Mouse (Mus musculus) liver, embryonic 11.5 days (tissue): ENCODE measurements around the gene Hfe2. TPM values are rescaled to one million over a fixed set of nuclear protein-coding genes. Genes with fewer than 3 reads are reported as not detected.

ENCODE experiments used
- ATAC-seq: fragments of 200-750 bp; cut with Nextera tagmentation; replicated peaks from 2 replicates; pipeline ENCODE4 v1.8.0; 2017; ENCODE audit warnings: moderate number of reproducible peaks, mild to moderate bottlenecking, moderate TSS enrichment, moderate library complexity; ENCODE audit not compliant: low FRiP score
- DNase-seq: peaks from one replicate; pipeline ENCODE4 v3.0.0-alpha.2; 2017; ENCODE audit warnings: low spot score
- H3K27ac ChIP-seq: fragments of 300-500 bp; sonication (generic); 2 replicates; pipeline ENCODE4 v1.5.1; 2014; ENCODE audit warnings: mild to moderate bottlenecking, low read depth, low read length, control low read depth
- H3K27me3 ChIP-seq: fragments of 300-500 bp; sonication (generic); replicated peaks from 2 replicates; pipeline ENCODE4 v1.6.1; 2014; ENCODE audit warnings: low read length, mixed read lengths; ENCODE audit not compliant: control insufficient read depth, insufficient read depth
- H3K36me3 ChIP-seq: fragments of 300-500 bp; sonication (generic); 2 replicates; pipeline ENCODE4 v1.6.1; 2014; ENCODE audit warnings: mild to moderate bottlenecking, low read length, moderate library complexity, mixed read lengths; ENCODE audit not compliant: control insufficient read depth, insufficient read depth
- H3K4me1 ChIP-seq: fragments of 300-500 bp; sonication (generic); replicated peaks from 2 replicates; pipeline ENCODE4 v1.6.1; 2014; ENCODE audit warnings: low read length, mixed read lengths; ENCODE audit not compliant: control insufficient read depth, insufficient read depth
- H3K4me2 ChIP-seq: fragments of 300-500 bp; sonication (generic); 2 replicates; pipeline ENCODE4 v1.6.1; 2014; ENCODE audit warnings: mild to moderate bottlenecking, control low read depth, moderate library complexity
- H3K4me3 ChIP-seq: fragments of 300-500 bp; sonication (generic); 2 replicates; pipeline ENCODE4 v1.5.1; 2014; ENCODE audit warnings: low read depth, low read length, control low read depth
- H3K9ac ChIP-seq: fragments of 300-500 bp; sonication (generic); 2 replicates; pipeline ENCODE4 v1.6.1; 2014; ENCODE audit warnings: low read depth, low read length, control low read depth
- H3K9me3 ChIP-seq: fragments of 300-500 bp; sonication (generic); 2 replicates; pipeline ENCODE4 v1.6.1; 2016; ENCODE audit warnings: low read length, inconsistent platforms, mixed read lengths; ENCODE audit not compliant: control insufficient read depth
- WGBS: fragments of 180-500 bp; shearing (Covaris S2); extraction: QIAGEN DNeasy Blood & Tissue Kit; methylation state at CpG from one replicate; pipeline ENCODE4 v1.1.7; 2014; 5-methylcytosine and 5-hydroxymethylcytosine counted together
- polyA plus RNA-seq: library from polyadenylated mRNA; unstranded; fragments of >200 nt; fragmentation: Nextera tagmentation; extraction: Ambion mirVana; gene quantifications from 2 replicates; pipeline ENCODE4 v1.2.1, GENCODE M21; 2014

Gene Hfe2
- polyA plus RNA-seq, 1 experiment from 2014 or later = 0.32 TPM

- Histone ChIP-seq H3K4me3 (peak overlapping the region; percentile 82), H3K9ac (peak overlapping the region; percentile 95), H3K9me3 (no peaks in the 10 kb centered on the region), H3K27me3 (no peaks in the 10 kb centered on the region), H3K4me1 (peaks cover 24% of the 10 kb centered on the region), H3K4me2 (peak overlapping the region; percentile 82), H3K36me3 (peaks cover 17% of the 10 kb centered on the region), H3K27ac (no peak overlapping the region; the same call in 1 of the 2 replicates)
- ATAC-seq (no peak), DNase-seq (no peak)
- 71% methylated on average over 15 of the region's 15 CpGs for WGBS
Measured at GRCm38 (mm10) chr3:96555999-96556614, 31.1 kb downstream of the Hfe2 start.

- peak; percentile 56 for DNase-seq
- ATAC-seq = no peak
- no peaks in the 10 kb centered on the region for H3K27me3 ChIP-seq
- H3K4me1 ChIP-seq = peaks cover 24% of the 10 kb centered on the region
- H3K9me3 ChIP-seq = no peaks in the 10 kb centered on the region
- H3K4me3 ChIP-seq = peak overlapping the region; percentile 82
- H3K36me3 ChIP-seq = peaks cover 20% of the 10 kb centered on the region
- 5% methylated on average over 22 of the region's 22 CpGs for WGBS
- H3K4me2 ChIP-seq = peak overlapping the region; percentile 82
- H3K9ac ChIP-seq = peak overlapping the region; percentile 95
- H3K27ac ChIP-seq = peak overlapping the region; percentile 84
Measured at GRCm38 (mm10) chr3:96556651-96557635, 32.0 kb downstream of the Hfe2 start.

GRCm38 (mm10) chr3:96557694-96558093, 32.7 kb downstream of the Hfe2 start, which contains the start of gene Txnip:
Txnip (plus strand) TSS chr3:96557957.
- peak within 1 kb of the TSS; percentile 95 for H3K9ac ChIP-seq
- H3K27ac ChIP-seq = peak within 1 kb of the TSS; percentile 84
- 1% methylated on average over 26 of the region's 26 CpGs for WGBS
- H3K4me2 ChIP-seq = peak within 1 kb of the TSS; percentile 82
- H3K36me3 ChIP-seq = peaks cover 20% of the 10 kb centered on the region
- H3K4me3 ChIP-seq = peak within 1 kb of the TSS; percentile 82
- H3K9me3 ChIP-seq = no peaks in the 10 kb centered on the region
- peaks cover 24% of the 10 kb centered on the region for H3K4me1 ChIP-seq
- DNase-seq (peak; percentile 99), ATAC-seq (peak; percentile 99)
- no peaks in the 10 kb centered on the region for H3K27me3 ChIP-seq

- H3K4me2 ChIP-seq = peak overlapping the region; percentile 82
- DNase-seq (no peak), ATAC-seq (no peak)
- H3K9me3 ChIP-seq = no peaks in the 10 kb centered on the region
- peak overlapping the region; percentile 73 for H3K27ac ChIP-seq
- H3K36me3 ChIP-seq = peaks cover 20% of the 10 kb centered on the region
- no peaks in the 10 kb centered on the region for H3K27me3 ChIP-seq
- peaks cover 24% of the 10 kb centered on the region for H3K4me1 ChIP-seq
- under 1% methylated on average over 17 of the region's 17 CpGs for WGBS
- H3K4me3 ChIP-seq = peak overlapping the region; percentile 82
- peak overlapping the region; percentile 95 for H3K9ac ChIP-seq
Measured at GRCm38 (mm10) chr3:96558159-96558558, 33.2 kb downstream of the Hfe2 start.

- DNase-seq (no peak), ATAC-seq (no peak)
- 25% methylated on average over 10 of the region's 10 CpGs for WGBS
- Histone ChIP-seq H3K9me3 (no peaks in the 10 kb centered on the region), H3K4me2 (peak overlapping the region; percentile 82), H3K4me1 (peaks cover 24% of the 10 kb centered on the region), H3K9ac (peak overlapping the region; percentile 95), H3K27ac (peak overlapping the region; percentile 73), H3K4me3 (peak overlapping the region; percentile 82), H3K27me3 (no peaks in the 10 kb centered on the region), H3K36me3 (peaks cover 20% of the 10 kb centered on the region)
Measured at GRCm38 (mm10) chr3:96558668-96559196, 33.8 kb downstream of the Hfe2 start.

- ATAC-seq (no peak), DNase-seq (no peak)
- Histone ChIP-seq H3K27me3 (no peaks in the 10 kb centered on the region), H3K9ac (peak overlapping the region; percentile 95), H3K27ac (peak overlapping the region; percentile 33; the same call in 1 of the 2 replicates), H3K4me1 (peaks cover 29% of the 10 kb centered on the region), H3K36me3 (peaks cover 20% of the 10 kb centered on the region), H3K4me2 (peak overlapping the region; percentile 82), H3K9me3 (no peaks in the 10 kb centered on the region), H3K4me3 (peak overlapping the region; percentile 82)
- 50% methylated on average over 12 of the region's 12 CpGs for whole genome bisulfite sequencing
Measured at GRCm38 (mm10) chr3:96559398-96559910, 34.5 kb downstream of the Hfe2 start.

GRCm38 (mm10) chr3:96559911-96560850, 35.2 kb downstream of the Hfe2 start:
- peak overlapping the region; percentile 95 for H3K9ac ChIP-seq
- H3K27ac ChIP-seq = peak overlapping the region; percentile 33; the same call in 1 of the 2 replicates
- peaks cover 20% of the 10 kb centered on the region for H3K36me3 ChIP-seq
- peaks cover 31% of the 10 kb centered on the region for H3K4me1 ChIP-seq
- 72% methylated on average over 23 of the region's 23 CpGs for WGBS
- DNase-seq = no peak
- no peak for ATAC-seq
- no peaks in the 10 kb centered on the region for H3K27me3 ChIP-seq
- peak overlapping the region; percentile 82 for H3K4me2 ChIP-seq
- peak overlapping the region; percentile 82 for H3K4me3 ChIP-seq
- no peaks in the 10 kb centered on the region for H3K9me3 ChIP-seq
